Mouse (Mus musculus) left cerebral cortex, adult 9 months (tissue): ENCODE results near the gene Slc44a5.

Experiments used
- DNase-seq, 2 experiments: peaks; one replicate each; pipeline ENCODE4 v3.0.0; 2022; ENCODE audit warnings: low spot score in 2 of 2

Slc44a5 gene

DNA sequence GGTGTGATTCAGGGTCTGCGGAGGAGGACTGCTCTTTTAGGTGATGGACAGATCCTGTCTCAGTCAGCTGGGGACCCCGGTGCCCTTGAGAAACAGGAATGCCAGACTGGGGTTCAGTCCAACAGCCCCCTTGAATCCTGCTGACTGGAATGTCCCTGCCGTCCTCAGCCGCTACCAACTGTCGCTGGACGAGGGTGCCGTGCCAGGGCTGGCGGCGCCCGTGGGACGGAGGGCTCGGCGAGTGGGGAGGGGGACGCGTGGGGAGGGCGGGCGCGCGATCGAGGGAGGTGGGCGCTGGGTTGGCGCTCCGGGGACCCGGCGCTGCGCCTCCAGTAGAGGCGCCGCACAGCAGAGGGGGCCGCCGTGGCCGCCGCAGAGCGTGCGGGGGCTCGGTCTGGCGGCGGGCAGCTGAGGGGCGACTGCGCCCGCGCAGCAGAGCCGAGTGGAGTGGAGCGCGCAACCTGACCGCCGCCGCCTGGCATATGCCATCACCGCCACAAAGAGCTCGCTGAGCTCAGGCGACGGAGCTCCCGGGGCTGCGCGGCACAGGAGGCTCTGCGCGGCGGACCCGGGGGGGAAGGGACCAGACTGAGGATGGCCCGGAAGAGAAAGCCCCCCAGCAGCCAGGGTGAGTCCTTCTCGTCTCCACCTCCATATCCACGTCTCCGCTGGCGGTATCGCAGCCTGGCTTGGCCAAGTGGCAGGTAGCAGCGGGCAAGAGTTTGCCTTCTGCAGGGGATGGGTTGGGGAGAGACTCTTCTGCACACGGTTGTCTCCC, at the start of gene Slc44a5:
Slc44a5 (plus strand) TSS at position 266 of the 778 bp plus-strand sequence.
- peak in 1 of 2 experiments; percentile 39 for DNase-seq

DNA sequence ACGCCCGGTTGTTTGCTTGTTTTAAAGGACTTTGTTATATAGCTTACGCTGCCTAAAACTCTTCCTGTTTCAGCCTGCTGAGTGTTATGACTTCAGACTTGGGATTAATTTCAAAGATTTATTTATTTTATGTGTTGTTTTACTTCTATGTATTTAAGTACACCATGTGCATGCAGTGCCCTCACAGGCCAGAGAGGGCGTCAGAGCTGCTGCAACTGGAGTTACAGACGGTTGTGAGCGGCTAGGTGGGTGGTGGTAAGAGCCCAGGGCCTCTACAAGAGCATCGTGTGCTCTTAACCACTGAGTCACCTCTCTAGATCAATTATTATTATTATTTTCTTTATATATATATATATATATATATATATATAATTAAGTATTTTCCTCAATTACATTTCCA, 46.9 kb upstream of the Slc44a5 start:
- no peak for DNase-seq

DNA sequence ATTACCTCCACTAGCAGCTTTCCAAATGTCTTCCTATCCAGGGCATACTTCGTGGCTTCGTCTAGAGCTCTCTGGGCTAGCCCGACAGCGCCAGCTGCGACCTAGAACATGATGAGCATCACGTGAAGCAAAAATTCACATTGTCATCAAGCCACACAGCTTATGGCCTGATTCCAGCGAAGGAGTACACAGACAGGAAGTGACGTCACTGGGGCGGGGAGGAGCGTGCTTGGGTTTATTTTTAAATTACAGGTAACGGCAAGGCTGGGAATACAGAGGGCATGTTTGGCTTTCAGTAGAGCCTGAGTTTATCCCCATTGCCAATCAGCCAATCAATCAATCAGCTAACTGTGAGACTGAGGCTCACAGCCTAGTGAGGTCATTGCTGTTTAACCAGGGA, 43.7 kb upstream of the Slc44a5 start:
- DNase-seq: no peak

DNA sequence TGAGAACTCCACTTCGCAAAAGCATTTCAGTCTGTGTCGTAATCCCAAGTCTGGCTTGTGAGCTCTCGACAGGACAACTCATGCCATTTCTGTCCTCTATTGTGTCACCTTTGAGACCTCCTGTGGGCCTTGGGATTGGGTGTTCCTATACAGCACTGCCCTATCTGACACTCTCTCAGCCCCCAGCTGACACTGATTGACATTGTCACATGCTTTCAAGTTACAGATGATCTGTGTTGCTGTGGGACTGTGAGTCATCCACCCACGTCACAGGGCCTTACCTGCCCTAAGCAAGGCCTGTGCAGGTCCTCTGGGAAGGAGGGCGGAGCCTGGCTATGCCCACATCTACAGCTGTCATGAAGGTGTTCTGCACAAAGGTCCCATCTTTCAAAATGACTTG, 40.8 kb upstream of the Slc44a5 start:
- no peak for DNase-seq

DNA sequence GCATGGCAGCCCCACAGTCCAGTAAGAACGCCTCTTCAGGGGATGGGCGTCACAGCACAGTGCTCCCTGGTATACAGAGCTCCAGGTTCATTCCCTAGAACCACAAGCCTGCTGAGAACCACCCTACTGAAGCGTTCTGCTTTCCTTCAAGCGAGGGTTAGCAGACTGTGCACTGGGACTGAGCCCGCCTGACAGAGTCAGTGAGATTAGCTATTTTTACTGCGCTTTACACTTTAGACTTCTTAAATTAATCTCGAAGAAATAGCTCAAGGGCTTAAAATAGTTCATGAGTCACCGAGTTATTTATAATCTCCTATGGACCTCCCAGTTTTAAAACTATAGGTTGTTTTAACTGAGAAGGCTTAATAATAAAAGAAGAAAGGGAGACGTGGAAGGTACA, 37.4 kb upstream of the Slc44a5 start:
- no peak for DNase-seq

DNA sequence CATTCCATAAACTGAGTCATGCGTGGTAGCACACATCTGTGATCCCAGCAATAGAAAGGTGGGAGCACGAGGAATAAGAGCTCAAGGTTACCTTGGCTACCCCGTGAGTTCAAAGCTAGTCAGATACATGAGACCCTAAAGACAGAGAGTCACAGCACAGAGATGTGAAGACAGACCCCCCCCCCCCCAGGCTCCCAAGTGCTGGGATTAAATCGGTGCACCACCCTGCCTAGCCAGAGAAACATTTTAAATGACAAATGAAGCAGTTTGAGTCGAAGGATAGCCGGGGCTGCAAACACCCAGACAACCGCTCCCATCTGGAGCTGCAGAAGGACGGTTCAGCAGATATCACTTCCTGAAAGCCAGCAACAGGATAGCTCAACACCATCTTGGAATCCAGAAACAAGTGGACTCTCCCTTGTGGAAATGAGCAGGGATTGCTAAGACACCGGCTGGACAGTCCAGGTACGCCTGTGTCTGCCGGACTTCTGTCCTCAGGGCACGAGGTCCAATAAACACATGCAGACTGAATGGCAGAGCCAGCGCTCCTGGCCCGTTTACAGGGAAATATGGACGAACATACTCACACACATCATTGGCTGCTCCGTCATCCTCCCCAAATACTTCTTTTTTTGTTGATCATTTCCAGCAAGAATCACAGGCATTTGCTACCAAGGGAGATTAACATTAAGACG, 36.0 kb upstream of the Slc44a5 start:
- DNase-seq: no peak

DNA sequence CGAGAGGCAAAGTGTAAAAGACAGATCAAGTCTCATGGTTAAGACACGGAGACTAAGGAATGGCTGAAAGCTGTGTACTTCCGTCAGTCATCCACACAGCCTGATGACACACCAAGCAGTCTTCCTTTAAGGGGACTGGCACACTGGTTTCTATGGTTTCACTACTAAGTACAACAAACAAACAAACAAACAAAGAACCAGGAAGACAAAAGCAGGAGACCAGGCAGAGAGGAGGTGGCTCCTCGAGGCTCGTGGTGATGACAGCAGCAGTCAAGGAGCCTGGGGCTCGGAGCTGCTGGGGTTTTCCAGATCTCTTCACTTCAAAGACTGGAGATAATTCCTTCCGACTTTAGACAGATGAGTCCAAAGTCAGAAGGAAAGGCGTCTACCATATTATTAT, 33.2 kb upstream of the Slc44a5 start:
- DNase-seq: no peak

DNA sequence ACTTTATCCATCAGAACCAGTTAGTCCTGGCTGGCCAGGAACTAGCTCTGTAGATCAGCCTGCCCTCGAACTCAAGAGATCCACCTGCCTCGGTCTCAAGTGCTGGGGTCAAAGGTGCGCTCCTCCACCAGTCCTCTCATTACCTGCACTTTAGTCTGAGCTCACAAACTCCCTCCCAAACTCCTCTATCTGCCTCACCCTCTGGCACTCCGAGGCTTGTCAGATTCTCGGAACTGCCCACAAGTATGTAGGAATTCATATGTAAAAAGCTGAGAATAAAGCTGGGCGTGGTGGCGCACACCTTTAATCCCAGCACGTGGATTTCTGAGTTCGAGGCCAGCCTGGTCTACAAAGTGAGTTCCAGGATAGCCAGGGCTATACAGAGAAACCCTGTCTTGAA, 32.8 kb upstream of the Slc44a5 start:
- DNase-seq: no peak

DNA sequence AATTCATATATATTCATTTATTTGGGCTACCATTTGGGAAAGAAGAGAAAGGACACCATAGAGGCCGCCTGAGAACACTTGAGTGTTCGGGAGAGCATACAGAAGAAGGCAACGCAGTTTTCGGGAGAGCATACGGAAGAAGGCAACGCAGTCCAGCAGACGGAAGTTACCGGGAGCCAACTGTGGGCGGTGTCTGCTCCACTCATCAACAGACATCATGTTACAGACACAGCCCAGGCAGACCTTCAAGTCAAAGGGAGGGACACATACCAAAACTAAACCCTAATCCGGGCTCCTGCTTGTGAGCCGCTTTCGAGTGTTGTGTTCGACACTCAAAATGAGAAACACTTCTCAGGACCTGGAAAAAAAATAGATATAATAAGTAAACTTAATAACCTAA, 31.6 kb upstream of the Slc44a5 start:
- DNase-seq: no peak

DNA sequence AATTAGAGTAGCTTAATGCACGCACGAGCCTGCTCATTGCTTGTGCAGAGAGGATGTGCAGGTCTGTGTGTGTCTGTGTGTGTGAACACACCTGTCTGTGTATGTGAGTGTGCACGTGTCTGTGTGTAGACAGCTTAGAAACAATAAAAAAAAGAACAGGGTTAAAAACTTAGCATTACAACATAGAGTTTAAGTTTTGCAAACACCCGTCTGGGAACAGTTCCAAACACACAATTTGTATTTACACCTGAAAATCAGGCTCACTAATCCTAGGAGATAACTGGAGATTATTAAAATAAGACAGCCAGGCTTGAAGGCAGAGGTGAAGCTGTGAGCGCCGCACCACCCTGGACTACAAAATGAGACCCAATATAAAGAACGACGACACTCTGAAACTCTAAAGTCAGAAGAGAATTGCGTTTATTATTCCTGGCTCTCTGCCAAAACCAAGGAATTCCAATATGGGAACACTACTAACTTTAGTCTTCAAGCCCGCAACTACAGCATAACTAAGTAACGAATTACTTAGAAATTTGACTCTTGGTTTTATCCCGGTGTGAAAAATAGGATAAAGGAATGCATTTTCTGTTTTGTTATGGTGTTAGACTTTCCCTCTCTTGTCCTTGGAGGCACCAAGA, 30.1 kb upstream of the Slc44a5 start:
- DNase-seq: no peak

DNA sequence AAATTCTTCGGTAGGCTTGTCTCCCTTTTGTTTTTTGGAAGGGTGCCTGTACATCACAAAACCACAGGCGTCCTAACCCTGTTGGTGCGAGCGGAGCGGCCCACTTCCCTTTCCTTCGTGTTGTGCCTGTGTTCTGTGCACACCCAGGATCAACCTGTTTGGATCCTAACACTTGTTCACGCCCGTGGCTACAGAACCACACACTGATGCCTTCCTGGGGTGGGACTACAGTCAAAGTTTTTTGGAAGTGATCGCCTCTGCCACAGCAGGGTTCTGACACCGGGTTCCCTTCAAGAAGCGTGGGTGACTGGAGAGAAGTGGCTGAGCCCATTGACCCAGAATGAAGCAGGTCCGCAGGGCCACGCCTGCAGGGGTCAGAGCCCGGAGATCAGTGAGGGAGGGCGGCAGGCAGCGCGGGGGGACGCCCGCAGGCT, 29.3 kb upstream of the Slc44a5 start:
- DNase-seq: no peak

DNA sequence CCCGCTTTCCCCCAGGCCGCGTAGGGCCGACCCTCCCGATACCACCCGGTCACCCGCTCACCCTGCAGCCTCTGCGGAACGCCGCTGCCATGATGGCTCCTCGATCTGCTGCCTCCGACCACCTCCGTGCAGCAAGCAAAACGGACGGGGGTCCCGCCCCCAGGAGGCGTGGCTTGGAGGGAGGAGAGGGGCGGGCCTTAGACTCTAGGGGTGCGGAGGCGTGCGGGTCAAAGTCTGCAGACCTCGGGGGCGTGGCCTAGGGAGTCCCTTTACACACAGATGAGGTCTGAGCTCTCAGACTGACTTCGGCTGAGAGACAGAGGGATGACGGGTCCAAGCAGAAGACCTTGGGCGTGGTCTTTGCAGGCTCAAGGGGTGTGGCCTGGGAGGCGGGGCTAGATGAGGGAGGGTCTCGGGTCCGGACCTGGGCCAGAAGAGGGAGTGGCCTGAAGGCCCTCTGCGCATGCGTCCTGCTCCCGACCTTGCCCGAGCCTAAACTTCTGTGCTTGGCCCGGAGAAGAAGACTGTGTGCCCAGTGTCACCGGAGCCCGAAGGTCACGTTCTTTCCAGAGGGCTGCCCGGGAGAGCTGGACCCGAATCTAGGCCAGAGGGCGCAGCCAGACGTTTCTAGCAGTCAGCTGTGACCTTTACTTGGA, 28.8 kb upstream of the Slc44a5 start, which contains the start of gene Acadm:
Acadm (minus strand) TSS at position 298 of the 656 bp plus-strand sequence.
- DNase-seq: peak; percentile 91 to 94

DNA sequence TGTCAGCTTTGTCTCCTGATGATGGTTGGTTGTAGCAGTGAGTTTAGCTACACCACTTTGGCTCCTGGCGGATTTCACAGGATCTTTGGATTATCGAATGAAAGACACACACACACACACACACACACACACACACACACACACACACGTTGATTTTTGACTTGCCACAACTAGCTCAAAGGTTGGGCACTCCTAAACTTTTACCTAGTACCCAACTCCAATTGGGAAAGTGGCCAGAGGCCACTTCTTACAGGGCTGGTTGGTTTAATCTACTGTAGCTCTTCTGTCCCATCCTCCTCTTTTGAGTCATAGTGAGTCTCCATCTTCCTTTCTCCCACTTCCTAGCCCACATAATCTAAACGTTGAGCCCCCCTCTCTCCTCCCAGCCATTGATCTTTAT, 26.0 kb upstream of the Slc44a5 start:
- no peak for DNase-seq

DNA sequence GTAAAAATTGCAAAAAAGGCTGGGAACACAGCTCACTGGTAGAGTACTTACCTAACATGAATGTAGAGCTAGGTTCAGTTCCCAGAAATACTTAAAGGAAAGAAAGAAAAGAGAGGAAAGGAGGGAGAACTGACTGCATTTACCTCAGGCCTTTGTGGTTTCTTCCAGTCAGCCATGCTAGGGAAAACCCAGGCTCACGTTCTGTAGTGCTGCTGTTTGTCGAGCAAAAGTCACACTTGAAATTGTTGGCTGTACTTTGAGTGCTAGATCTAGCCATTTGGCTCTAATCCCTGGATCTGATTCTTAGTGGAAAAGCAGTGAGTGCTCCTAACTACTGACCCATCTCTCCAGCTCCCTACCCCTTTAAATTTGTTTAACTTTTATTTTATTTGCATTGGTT, 25.1 kb upstream of the Slc44a5 start:
- DNase-seq: no peak

DNA sequence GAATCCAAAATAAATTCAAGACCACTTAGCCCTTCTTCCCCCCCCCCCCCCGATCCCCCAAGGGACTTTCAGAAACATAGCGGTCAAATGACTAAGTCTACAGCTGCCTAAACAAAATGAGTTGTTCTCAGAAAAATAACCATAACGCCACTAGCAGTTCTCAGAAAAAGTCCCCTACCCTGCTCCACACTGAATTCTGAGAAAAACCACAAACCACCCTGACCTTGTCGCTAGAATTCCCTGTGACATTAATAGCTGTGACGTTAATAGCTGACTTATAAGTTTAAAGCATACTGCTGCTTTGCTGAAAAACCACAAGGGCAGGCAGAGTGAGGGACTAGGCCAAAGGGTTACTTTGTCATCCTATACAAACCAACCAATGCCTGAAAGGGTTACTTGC, 15.3 kb upstream of the Slc44a5 start:
- no peak for DNase-seq

DNA sequence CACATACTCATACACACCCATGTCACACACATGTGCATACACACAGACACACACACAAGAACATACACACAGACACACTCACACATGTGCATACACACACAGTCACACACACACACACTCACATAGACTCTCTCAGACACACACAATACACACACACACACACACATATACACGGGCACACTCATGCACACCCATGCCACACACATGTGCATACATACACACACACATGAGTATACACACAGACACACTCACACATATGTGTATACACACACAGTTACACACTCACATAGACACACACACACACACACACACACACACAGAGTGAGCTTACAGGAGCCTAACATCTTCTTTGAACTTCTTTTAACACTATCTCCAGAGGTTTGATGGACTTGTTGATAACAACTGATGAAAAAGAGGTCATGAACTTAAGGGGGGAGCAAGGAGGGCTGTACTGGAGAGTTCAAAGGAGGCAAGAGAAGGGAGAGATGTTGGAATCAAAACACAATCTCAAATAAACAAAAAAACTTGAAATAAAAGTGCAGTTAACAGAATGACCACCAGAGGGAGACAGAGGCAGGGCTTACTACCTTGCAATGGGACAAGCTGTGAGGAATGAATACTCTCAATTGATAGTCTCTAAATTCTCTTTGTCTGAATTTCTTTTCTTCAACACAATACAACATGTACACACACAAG, 14.1 kb upstream of the Slc44a5 start:
- DNase-seq: no peak

DNA sequence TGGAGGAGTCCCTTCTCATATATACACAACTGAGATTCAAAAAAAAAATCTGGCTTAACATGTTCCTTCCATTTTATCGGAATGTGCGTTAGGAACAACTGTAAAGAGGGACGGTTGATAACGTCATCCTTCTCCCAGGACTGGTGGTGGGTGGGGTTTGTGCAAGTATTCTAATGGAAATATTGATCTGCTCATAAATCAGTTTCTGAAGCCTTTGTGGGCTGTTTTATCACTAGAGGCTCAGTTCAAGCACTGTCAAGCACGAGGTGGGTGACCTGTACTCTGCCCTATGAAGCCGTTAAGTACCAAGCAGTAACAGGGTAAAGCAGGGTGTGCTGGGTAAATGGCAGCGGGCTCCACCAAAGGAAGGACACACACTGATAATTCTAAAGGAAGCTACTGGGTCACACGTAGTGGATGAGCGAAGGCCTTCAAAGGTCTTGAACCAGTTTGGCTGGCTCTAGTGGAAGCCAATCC, 13.5 kb upstream of the Slc44a5 start:
- no peak for DNase-seq

DNA sequence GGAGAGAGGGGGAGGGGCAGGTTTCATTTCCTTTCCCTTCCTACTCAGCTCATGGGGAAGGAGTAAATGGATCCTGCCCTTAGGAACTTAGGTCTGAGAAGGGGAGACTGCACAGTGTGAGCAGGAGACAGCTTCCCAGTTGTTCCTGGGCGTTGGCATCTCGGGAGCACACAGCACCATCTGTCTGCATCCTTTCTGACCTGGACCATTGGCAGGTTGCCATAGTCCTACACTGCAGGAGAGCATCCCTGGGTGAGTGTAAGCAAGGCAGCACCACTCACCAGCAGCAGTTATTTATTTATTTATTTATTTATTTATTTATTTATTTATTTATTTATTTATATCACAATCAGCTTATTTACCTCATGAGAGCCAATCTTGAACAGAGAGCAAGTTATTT, 12.4 kb upstream of the Slc44a5 start:
- DNase-seq: no peak

DNA sequence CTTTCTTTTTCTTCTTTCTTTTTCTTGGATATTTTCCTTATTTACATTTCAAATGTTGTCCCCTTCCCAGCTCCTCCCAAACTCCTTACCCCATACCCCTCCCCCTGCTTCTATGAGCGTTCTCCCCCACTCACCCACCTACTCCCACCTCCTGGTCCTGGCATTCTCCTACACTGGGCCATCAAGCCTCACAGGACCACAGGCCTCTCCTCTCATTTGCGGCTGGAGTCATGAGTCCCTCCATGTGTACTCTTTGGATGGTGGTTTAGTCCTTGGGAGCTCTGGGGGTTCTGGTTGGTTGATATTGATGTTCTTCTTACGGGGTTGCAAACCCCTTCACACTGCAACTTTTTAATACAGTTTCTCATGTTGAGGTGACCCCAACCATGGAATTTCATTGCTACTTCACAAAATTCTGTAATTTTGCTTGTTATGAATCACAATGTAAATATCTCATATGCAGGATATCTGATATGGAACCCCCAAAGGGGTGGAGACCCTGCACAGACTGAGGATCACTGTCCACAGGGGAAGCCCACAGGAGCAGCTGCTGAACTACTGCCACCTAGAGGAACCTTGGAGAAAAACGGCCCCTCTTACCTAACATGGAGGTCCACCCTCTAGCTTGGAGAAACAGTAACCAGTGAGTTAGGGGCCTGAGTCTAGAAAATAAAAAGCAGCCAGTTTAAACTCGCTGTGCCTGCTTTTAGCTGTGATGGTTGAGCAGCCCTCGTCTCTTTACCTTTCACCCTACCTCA, 11.4 kb upstream of the Slc44a5 start:
- DNase-seq: no peak

DNA sequence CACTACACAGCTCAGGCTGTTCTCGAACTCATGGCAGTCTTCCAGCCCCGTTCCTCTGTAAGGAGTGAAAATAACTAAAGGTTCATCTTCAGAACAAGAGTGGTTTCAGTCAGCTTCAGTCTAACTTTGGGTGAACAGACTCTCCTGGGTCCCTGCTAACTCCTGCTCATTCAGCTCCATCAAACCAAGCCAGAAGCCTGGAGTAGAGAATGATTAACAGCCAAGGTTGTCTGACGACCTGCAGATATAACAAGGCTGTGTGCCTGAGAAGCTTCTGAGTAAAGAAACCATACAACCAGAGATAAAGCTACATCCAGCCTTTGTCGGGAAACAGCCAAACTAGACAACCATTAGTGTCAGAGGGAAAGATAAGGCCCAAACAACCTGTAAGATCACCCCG, 5.8 kb upstream of the Slc44a5 start:
- DNase-seq: no peak

DNA sequence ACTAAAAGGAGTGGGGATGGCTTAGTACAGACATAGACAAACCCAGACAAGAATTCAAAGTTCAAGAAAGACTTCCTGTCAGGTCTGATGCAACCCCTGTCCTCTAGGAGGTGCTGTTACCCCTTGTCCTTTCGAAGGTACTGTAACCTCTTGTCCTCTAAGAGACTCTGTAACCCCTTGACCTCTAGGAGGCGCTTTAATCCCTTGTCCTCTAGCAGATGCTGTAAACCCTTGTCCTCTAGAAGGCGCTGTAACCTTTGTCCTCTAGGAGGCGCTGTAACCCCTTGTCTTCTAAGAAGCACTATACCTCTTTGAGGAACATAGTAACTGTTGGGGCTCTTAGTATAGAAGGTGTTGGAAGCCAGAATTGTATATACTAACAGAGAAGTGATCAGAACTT, 4.7 kb upstream of the Slc44a5 start:
- DNase-seq: peak in 1 of 2 experiments; percentile 55
